Mouse (Mus musculus) granulocyte monocyte progenitor cell, adult 5-6 weeks (primary cell): Measurements from ENCODE around the gene Mrfap1. TPM values are rescaled to one million over a fixed set of nuclear protein-coding genes. Genes with fewer than 3 reads are reported as not detected.
A peak's percentile ranks its signal among the peaks of the same experiment; 100 is the strongest.

Experiments
- ATAC-seq: replicated peaks from 2 replicates; pipeline ENCODE4 v1.8.0; 2016; ENCODE audit warnings: mild to moderate bottlenecking, moderate TSS enrichment, inconsistent platforms; ENCODE audit not compliant: poor library complexity, severe bottlenecking
- total RNA-seq, 2 experiments: library from RNA; stranded (forward) in 1 of 2; stranded (reverse) in 1 of 2; fragments of 200-712, 200-1000 nt in 1 of 2; fragments of >200 nt in 1 of 2; fragmentation: Nextera tagmentation in 1 of 2; gene quantifications; 2 replicates each; pipeline ENCODE4 v1.2.3; 2014 to 2017

Gene Mrfap1
- total RNA-seq (2014; fragmentation: Nextera tagmentation) (182 and 191 TPM in 2 replicates), total RNA-seq (2017) (337 and 373 TPM in 2 replicates)

- ATAC-seq = peak; percentile 82
These were observed at the start of gene Mrfap1 for GRCm38 (mm10) chr5:36796296-36797014. Mrfap1 (minus strand) TSS chr5:36796772.

GRCm38 (mm10) chr5:36844490-36844889 is 47.9 kb upstream of the Mrfap1 start:
- no peak for ATAC-seq

- ATAC-seq = no peak
These were observed 45.1 kb upstream of the Mrfap1 start for GRCm38 (mm10) chr5:36841701-36842100.

GRCm38 (mm10) chr5:36840092-36840491 is 43.5 kb upstream of the Mrfap1 start:
- no peak for ATAC-seq

GRCm38 (mm10) chr5:36839602-36840001 is 43.0 kb upstream of the Mrfap1 start:
- no peak for ATAC-seq

- ATAC-seq = no peak
These were observed 42.5 kb upstream of the Mrfap1 start for GRCm38 (mm10) chr5:36839032-36839431.

- ATAC-seq = peak; percentile 83
These were observed 39.4 kb upstream of the Mrfap1 start for GRCm38 (mm10) chr5:36835933-36836332.

GRCm38 (mm10) chr5:36831272-36831671 is 34.7 kb upstream of the Mrfap1 start:
- no peak for ATAC-seq

GRCm38 (mm10) chr5:36829913-36830879 is 33.6 kb upstream of the Mrfap1 start, which contains the start of gene Man2b2:
Man2b2 (minus strand) TSS chr5:36830653.
- ATAC-seq = peak; percentile 95

GRCm38 (mm10) chr5:36829098-36829497 is 32.5 kb upstream of the Mrfap1 start:
- no peak for ATAC-seq

GRCm38 (mm10) chr5:36822907-36823306 is 26.3 kb upstream of the Mrfap1 start:
- ATAC-seq = no peak

- peak; percentile 52 for ATAC-seq
These were observed 23.6 kb upstream of the Mrfap1 start for GRCm38 (mm10) chr5:36820142-36820541.

- ATAC-seq = no peak
These were observed 23.2 kb upstream of the Mrfap1 start for GRCm38 (mm10) chr5:36819742-36820141.

GRCm38 (mm10) chr5:36817738-36818137 is 21.2 kb upstream of the Mrfap1 start:
- no peak for ATAC-seq

GRCm38 (mm10) chr5:36814554-36814953 is 18.0 kb upstream of the Mrfap1 start:
- peak; percentile 88 for ATAC-seq

- peak; percentile 50 for ATAC-seq
These were observed 14.8 kb upstream of the Mrfap1 start for GRCm38 (mm10) chr5:36811413-36811812.

- peak; percentile 45 for ATAC-seq
These were observed 14.1 kb upstream of the Mrfap1 start for GRCm38 (mm10) chr5:36810634-36811033.

- ATAC-seq = no peak
These were observed 12.6 kb upstream of the Mrfap1 start for GRCm38 (mm10) chr5:36809123-36809522.

- ATAC-seq = no peak
These were observed 10.5 kb upstream of the Mrfap1 start for GRCm38 (mm10) chr5:36807106-36807505.

- peak; percentile 29 for ATAC-seq
These were observed 719 bp upstream of the Mrfap1 start for GRCm38 (mm10) chr5:36797291-36797690.
